Mouse (Mus musculus): ENCODE results near the gene Scrn3.

Scrn3 gene

DNA sequence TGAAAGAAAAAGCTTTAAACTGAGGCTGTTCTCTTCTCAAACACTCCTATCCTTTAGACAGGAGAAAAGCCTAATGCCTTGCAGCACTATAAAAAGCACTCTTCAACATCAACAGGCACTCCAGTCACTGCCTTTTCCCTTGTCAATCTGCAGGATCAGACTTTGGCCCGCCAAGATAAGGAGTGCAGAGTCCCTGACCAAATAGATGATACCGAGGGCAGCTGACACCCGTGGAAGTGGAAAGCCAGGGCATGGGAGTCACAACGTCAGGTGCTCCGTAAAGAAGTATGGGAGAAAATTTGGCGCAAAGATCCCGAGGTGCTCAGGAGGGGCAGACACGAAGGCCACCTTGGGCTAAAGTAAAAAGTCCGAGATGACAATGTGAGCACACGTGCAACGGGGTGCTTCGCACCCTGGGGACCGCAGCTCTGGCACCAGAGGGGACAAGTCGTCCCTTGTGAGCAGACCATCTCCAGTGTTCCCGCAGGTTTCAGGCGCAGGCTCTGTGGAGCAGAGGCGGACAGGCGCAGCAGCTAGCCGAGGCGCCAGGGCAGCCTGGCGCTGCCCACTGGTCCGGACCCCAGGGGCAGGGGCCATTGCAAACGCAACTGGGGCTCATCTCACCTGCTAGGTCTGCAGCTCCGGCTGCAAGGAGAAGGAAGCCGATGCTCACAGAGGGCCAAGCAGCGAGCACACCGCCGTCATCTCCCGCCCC lies 73.4 kb downstream of the Scrn3 start:
- peak; percentile 18 for DNase-seq (ENCODE audit: inconsistent ontology term)

DNA sequence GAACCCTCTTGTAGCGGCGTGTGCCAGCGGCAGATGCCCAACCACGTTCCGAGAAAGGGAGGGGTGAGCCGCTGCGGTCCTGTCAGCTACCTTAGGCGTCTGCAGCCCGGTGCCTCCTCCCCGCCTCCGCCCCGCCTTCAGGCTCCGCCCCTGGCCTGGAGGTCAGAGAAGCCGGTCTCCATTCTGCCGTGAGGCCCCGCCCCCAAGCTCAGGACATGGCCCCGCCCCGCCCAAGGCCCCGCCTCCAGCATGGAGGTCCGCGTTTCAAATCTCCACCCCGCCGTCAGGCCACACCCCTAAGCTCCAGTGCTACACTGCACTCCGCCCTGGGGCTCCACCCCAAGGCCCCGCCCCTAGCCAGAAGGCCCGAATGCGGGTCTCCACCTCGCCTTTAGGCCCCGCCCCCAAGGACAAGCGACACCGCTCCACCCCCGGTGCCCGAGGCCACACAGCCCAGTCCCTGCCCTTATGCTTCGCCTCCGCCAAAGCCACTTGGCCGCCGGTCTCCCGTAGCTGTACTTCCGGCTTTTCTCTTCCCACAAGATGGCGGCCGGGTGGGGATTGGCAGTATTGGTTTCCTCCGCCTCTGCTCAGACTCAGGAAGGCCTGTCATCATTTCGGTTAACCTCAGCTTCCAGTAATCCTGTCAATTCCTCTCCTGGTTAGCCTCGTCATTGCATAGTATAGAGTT lies 74.1 kb downstream of the Scrn3 start, which contains the start of gene Gpr155:
TSS of gene Gpr155 (minus strand) at position 217 of the 691 bp plus-strand sequence.
- peak; percentile 100 for DNase-seq (ENCODE audit: inconsistent ontology term)
